Mouse (Mus musculus): ENCODE data around the gene Pak4.

GRCm38 (mm10) chr7:28572689-28573088, 25.3 kb downstream of the Pak4 start:
- TF ChIP-seq POLR2A (IDR thresholded peaks at IDR 0.05; ENCODE audit: borderline replicate concordance, low read depth, low read length): no peak
- TF ChIP-seq CTCF (IDR thresholded peaks at IDR 0.05; ENCODE audit: low read depth, low read length): no peak

Measured in bone marrow macrophage, adult 2 months (primary cell).